Mouse (Mus musculus) liver, embryonic 15.5 days (tissue): ENCODE measurements around the gene Ncoa1. TPM values are rescaled to one million over a fixed set of nuclear protein-coding genes. Genes with fewer than 3 reads are reported as not detected.

Experiments
- ATAC-seq: fragments of 200-750 bp; cut with Nextera tagmentation; 2 replicates; pipeline ENCODE4 v1.8.0; 2017; ENCODE audit warnings: moderate number of reproducible peaks, mild to moderate bottlenecking, moderate library complexity; ENCODE audit not compliant: insufficient read depth
- H3K27ac ChIP-seq: fragments of 300-500 bp; sonication (generic); replicated peaks from 2 replicates; pipeline ENCODE4 v1.5.1; 2015; ENCODE audit warnings: mild to moderate bottlenecking, inconsistent platforms
- H3K27me3 ChIP-seq: fragments of 300-500 bp; sonication (generic); 2 replicates; pipeline ENCODE4 v1.6.1; 2015; ENCODE audit warnings: mild to moderate bottlenecking, inconsistent platforms
- H3K36me3 ChIP-seq: fragments of 300-500 bp; sonication (generic); replicated peaks from 2 replicates; pipeline ENCODE4 v1.6.1; 2015; ENCODE audit warnings: moderate library complexity, mild to moderate bottlenecking, inconsistent platforms
- H3K4me1 ChIP-seq: fragments of 300-500 bp; sonication (generic); replicated peaks from 2 replicates; pipeline ENCODE4 v1.6.1; 2015; ENCODE audit warnings: inconsistent platforms
- H3K4me2 ChIP-seq: fragments of 300-500 bp; sonication (generic); 2 replicates; pipeline ENCODE4 v1.6.1; 2015; ENCODE audit warnings: moderate library complexity, mild to moderate bottlenecking, inconsistent platforms
- H3K4me3 ChIP-seq: fragments of 300-500 bp; sonication (generic); replicated peaks from 2 replicates; pipeline ENCODE4 v1.5.1; 2015; ENCODE audit warnings: mild to moderate bottlenecking, inconsistent platforms
- H3K9ac ChIP-seq: fragments of 300-500 bp; sonication (generic); 2 replicates; pipeline ENCODE4 v1.6.1; 2015; ENCODE audit warnings: moderate library complexity, mild to moderate bottlenecking, inconsistent platforms
- H3K9me3 ChIP-seq: fragments of 300-500 bp; sonication (generic); replicated peaks from 2 replicates; pipeline ENCODE4 v1.6.1; 2016; ENCODE audit warnings: inconsistent platforms
- WGBS: fragments of 180-500 bp; shearing (Covaris S2); methylation state at CpG from one replicate; pipeline ENCODE4 v1.1.7; 2015; ENCODE audit warnings: mixed read lengths; ENCODE audit not compliant: insufficient replicate concordance; 5-methylcytosine and 5-hydroxymethylcytosine counted together
- polyA plus RNA-seq: library from polyadenylated mRNA; unstranded; fragments of >200 nt; fragmentation: Nextera tagmentation; extraction: Ambion mirVana; gene quantifications from 2 replicates; pipeline ENCODE4 v1.2.1, GENCODE M21; 2015

Gene Ncoa1
- polyA plus RNA-seq, 1 experiment from 2014 or later = 1.3 TPM

DNA sequence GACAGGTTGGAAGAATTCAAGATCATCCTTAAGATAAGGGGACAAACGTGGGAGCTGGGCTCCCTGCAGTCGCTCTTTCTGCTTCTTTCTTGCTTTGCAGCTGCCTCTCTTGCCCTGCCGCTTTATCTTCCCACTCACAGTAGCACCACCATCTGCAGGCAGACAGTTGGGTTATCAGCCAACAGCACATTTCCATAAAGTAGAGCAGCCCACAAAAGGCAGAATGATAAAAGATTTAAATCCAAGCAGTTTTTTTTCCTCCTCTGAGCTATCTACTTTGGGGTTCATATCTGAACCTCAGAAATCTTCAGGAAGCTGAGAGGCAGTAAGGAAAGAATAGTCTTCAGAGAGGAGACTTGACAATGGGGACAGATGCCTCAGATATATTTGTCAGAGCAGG lies 24.9 kb upstream of the Ncoa1 start:
- WGBS = 8% methylated on average over 3 of the region's 3 CpGs
- ATAC-seq = peak; percentile 60
- Histone ChIP-seq H3K4me3 (no peak overlapping the region), H3K9me3 (no peaks in the 10 kb centered on the region), H3K4me2 (no peak overlapping the region), H3K4me1 (peaks cover 12% of the 10 kb centered on the region), H3K27ac (no peak overlapping the region), H3K27me3 (0 out of 2 replicates have a peak, but pooled peaks cover 3% of the 10 kb centered on the region), H3K9ac (no peak overlapping the region), H3K36me3 (no peaks in the 10 kb centered on the region)

DNA sequence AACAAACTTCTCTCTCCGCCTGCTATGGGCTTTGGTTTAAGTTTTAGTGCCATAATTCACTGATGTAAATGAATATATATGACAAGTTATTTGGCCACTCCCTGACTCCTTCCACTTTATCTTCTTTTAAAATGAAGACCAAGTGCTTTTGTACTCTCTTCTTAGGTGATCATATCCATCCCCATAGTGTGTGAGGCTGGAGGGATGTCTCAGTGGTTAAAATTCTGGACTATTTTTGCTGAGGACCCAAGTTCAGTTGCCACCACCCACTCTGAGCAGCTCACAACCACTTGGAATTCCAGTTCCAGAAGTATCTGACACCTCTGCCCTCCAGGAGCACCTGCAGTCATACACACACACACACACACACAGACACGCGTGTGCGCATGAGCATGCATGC lies 23.5 kb upstream of the Ncoa1 start:
- 80% methylated on average over 4 of the region's 4 CpGs for WGBS
- no peaks in the 10 kb centered on the region for H3K36me3 ChIP-seq
- no peak overlapping the region for H3K4me2 ChIP-seq
- H3K9me3 ChIP-seq = no peaks in the 10 kb centered on the region
- 0 out of 2 replicates have a peak, but pooled peaks cover 3% of the 10 kb centered on the region for H3K27me3 ChIP-seq
- no peak for ATAC-seq
- H3K9ac ChIP-seq = no peak overlapping the region
- peaks cover 12% of the 10 kb centered on the region for H3K4me1 ChIP-seq
- no peak overlapping the region for H3K27ac ChIP-seq
- no peak overlapping the region for H3K4me3 ChIP-seq

DNA sequence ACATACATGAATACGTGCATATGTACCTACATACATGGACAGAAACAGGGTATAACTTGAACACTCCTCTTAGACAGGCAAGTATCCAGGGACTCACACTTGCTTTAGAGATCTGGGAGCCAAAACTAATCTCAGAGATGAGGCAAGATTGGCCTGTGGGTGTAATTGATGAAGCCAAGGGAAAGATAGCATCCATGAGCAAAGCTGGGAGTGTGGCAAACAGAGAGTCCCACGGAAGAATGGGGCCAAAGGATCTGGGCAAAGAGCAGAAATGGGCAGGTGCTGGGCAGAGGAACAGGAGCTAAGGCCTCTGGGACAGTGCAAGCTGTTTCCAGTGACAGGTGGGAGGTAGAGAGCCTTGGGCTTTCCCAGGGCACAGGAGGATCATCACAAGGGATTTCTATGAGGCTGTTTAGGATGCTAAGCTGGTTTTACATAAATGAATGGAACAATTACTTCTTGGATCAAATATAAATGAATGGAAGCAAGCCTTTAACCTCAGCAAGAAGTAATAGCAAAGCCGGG lies 22.7 kb upstream of the Ncoa1 start:
- Histone ChIP-seq H3K36me3 (no peaks in the 10 kb centered on the region), H3K27ac (no peak overlapping the region), H3K27me3 (0 out of 2 replicates have a peak, but pooled peaks cover 3% of the 10 kb centered on the region), H3K9me3 (no peaks in the 10 kb centered on the region), H3K9ac (no peak overlapping the region), H3K4me1 (peaks cover 12% of the 10 kb centered on the region), H3K4me3 (no peak overlapping the region), H3K4me2 (no peak overlapping the region)
- WGBS = 58% methylated on average over 3 of the region's 3 CpGs
- no peak for ATAC-seq

DNA sequence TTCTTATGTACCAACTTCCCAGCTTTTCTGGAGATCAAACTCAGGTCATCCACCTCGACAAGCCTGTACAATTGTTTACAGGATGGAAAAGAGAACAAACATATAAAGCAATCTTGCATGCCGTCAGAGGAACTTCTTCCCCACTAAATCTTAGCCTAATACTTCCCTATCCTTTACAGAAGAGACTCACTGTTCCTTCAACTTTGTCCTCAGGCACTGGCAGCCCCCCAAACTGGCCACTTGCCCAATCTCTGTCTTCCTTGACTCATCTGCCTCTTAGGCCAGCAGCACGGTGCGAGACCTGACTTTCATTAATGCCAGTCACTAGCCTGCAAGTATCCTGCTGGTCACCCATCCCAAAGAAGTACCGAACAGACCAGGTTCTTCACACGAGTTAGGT lies 11.4 kb upstream of the Ncoa1 start:
- 53% methylated on average over 6 of the region's 6 CpGs for WGBS
- Histone ChIP-seq H3K27me3 (peaks cover 7% of the 10 kb centered on the region; the same call in 1 of the 2 replicates), H3K4me3 (no peak overlapping the region), H3K27ac (no peak overlapping the region), H3K9me3 (no peaks in the 10 kb centered on the region), H3K4me1 (no peaks in the 10 kb centered on the region), H3K36me3 (no peaks in the 10 kb centered on the region), H3K9ac (no peak overlapping the region), H3K4me2 (no peak overlapping the region)
- ATAC-seq = no peak

DNA sequence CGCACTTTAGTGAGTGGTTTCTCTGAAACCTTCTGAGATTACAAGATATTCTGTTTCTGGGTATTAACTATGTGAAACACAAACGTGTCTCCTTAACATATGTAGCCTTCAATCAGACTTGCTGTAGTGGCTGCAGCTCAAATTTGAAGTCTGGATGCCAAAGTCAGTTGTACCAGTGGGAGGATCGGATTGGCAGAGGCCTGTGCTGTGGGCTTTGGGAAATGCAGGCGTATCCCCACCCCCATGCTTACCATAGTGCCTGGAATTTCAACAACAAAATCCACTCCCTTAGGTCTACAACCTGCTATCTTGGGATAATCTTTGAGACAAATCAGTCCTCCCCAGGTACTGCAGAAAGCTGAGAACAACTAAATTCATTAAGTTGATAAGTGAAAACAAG lies 6.4 kb upstream of the Ncoa1 start:
- Histone ChIP-seq H3K4me1 (no peaks in the 10 kb centered on the region), H3K27ac (no peak overlapping the region), H3K9me3 (no peaks in the 10 kb centered on the region), H3K27me3 (peaks cover 28% of the 10 kb centered on the region), H3K9ac (no peak overlapping the region), H3K36me3 (no peaks in the 10 kb centered on the region), H3K4me3 (no peak overlapping the region), H3K4me2 (no peak overlapping the region)
- WGBS = 57% methylated on average over 4 of the region's 4 CpGs
- no peak for ATAC-seq

DNA sequence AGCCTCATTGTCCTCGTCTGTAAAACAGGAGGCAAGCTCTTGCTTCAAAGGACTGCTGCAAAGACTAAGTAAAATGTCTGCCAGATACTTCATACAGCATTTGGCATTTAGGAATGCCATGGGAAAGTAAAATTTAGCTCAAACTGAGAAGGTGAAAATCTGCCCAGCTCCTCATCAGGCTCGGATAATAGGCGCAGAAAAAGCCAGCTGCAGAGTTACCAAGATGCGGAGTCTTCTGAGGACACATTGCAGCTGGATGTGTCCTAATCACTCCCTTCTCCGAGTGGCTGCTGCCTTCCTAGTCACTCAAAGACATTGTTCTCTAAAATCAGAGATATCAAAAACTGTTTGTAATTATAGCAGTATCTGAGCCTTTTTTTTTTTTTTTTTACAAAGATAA lies 4.7 kb upstream of the Ncoa1 start:
- Histone ChIP-seq H3K4me1 (peaks cover 8% of the 10 kb centered on the region), H3K9ac (no peak overlapping the region), H3K27ac (no peak overlapping the region), H3K4me3 (no peak overlapping the region), H3K4me2 (no peak overlapping the region), H3K36me3 (no peaks in the 10 kb centered on the region), H3K9me3 (no peaks in the 10 kb centered on the region), H3K27me3 (peaks cover 45% of the 10 kb centered on the region)
- WGBS = 57% methylated on average over 5 of the region's 5 CpGs
- ATAC-seq = no peak

DNA sequence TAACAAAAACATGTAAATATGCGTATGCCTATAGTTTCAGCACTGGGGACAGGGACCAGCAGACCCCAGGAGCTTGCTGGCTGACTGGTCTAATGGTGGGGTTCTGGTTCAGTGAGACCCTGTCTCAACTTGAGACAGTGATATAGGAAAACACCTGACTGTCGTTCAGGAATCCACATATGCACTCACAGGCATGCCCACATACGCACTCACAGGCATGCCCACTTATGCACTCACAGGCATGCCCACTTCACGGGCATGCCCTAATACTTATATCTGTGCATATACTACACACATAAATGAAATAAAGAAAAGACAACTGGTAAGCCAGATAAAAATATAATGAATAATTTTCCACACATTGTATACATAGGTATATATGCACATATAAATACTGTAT lies 3.3 kb upstream of the Ncoa1 start:
- Histone ChIP-seq H3K9ac (no peak overlapping the region), H3K4me1 (peaks cover 20% of the 10 kb centered on the region), H3K27me3 (peaks cover 59% of the 10 kb centered on the region), H3K36me3 (no peaks in the 10 kb centered on the region), H3K4me2 (no peak overlapping the region), H3K4me3 (no peak overlapping the region), H3K27ac (no peak overlapping the region), H3K9me3 (no peaks in the 10 kb centered on the region)
- no peak for ATAC-seq
- whole genome bisulfite sequencing = 72% methylated on average over 4 of the region's 4 CpGs

DNA sequence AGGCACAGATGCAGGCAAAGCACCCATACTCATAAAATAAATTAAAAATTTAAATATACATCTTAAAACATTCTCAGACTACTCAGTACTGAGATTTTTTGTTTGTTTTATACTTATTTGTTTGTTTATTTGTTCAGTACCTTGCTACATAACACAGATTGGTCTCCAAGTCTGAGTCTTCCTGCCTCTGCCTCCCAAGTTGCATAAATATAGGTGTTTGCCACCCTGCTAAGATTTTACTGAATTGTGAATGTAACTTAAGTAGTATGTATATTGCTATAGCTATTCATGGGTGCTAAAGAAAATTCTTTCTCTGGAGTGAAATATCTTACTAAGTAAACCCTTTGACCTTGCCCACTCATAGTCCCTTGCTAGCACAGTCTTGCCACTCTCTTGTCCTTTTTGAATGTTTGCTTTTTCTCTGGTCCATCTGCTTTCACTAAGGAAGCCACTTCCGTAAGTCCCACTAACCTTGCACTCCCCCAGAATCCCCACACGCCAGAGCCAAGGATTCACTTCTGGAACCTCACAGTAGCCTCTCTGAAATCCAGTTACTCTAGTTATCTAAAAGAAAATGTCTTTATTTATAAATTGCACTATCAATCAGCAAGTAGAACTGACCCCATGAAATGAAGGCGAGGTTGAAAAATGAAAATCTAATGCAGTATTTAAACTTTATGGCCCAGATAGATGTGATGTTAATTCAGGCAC lies 2.3 kb upstream of the Ncoa1 start:
- Histone ChIP-seq H3K9ac (no peak overlapping the region), H3K9me3 (no peaks in the 10 kb centered on the region), H3K36me3 (no peaks in the 10 kb centered on the region), H3K27ac (no peak overlapping the region), H3K4me3 (no peak overlapping the region), H3K27me3 (peaks cover 66% of the 10 kb centered on the region), H3K4me1 (peaks cover 22% of the 10 kb centered on the region), H3K4me2 (no peak overlapping the region)
- WGBS = 67% methylated on average over 3 of the region's 3 CpGs
- no peak for ATAC-seq

DNA sequence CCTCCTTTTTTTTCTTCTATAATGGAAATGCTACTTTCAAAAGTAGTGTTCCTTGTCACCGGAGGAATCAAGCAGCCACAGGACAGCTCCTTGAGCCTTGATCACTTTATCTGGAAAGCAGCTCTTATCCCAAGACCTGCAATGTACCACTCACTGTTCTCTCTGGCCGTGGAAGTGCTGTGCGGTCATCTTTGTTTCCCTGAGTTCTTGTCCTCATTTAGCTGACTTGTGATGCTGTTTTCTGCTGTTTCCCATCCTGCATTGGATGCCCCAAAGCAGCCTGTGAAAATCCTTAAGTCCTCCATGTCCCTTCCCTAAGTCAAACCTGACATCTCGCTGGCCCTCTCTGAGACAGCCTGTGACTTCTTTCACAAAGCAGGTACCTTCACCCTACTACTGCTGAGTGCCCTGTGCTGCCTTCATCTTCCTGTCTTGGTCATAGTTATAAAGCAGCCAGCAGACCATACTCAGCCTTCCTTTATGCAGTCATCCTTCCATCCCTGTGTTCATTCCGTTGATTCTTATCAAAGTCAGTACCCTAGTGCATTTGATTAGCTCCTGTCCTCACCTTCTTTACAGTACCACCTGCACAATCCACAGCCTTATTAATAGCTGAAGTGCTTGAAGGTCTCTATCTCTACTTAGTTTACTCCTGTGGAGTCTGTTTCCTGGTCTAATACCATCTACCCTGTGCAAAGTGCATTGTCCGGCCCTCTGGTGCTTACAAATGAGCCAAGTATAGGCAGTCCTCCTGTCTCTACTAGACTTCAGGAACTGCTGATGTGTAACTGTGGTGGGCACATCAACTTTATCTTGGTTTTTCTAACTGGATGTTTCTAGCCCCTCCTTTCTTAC lies 1.2 kb upstream of the Ncoa1 start:
- Histone ChIP-seq H3K4me3 (no peak overlapping the region), H3K36me3 (no peaks in the 10 kb centered on the region), H3K27ac (no peak overlapping the region), H3K9me3 (no peaks in the 10 kb centered on the region), H3K4me2 (no peak overlapping the region), H3K9ac (no peak overlapping the region), H3K4me1 (peaks cover 22% of the 10 kb centered on the region), H3K27me3 (peaks cover 76% of the 10 kb centered on the region)
- ATAC-seq = no peak
- WGBS = 64% methylated on average over 6 of the region's 6 CpGs

DNA sequence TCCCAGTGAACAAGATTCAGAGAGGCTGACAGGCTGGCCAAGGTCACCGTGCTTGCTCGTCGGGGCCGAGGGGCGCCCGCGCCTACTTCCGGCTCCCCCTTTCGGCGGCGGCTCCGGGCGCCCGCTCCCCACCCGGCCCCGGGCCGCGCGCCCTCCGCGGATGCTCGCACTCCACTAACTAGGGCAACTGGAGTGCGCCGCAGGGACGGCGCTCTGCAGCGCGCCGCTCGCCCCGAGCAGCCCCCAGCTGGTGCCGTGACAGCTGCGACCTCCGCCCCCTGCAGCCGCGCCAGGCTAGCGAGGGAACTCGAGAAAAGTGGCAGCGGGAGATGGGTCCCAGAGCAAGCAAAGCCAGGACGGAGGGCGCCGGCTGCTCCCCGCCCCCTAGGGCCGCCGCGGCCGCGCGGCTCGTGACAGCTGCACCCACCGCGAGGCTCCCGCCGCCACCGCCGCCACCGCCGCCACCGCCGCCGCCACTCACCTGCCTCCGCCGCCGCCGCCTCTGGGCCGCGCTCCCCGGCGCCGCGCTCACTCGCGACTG lies 621 bp downstream of the Ncoa1 start:
- Histone ChIP-seq H3K27me3 (peaks cover 77% of the 10 kb centered on the region), H3K4me1 (peaks cover 22% of the 10 kb centered on the region), H3K4me3 (peak overlapping the region; percentile 81), H3K36me3 (no peaks in the 10 kb centered on the region), H3K9me3 (no peaks in the 10 kb centered on the region), H3K27ac (peak overlapping the region; percentile 61; the same call in 1 of the 2 replicates), H3K4me2 (peak overlapping the region; percentile 91), H3K9ac (peak overlapping the region; percentile 74)
- peak; percentile 56 for ATAC-seq
- under 1% methylated on average over 65 of the region's 73 CpGs for WGBS
